Mouse (Mus musculus) testis, adult 2 months (tissue): ENCODE data around the gene Med6.

Experiments used
- CTCF ChIP-seq: fragments of 200-500 bp; IDR thresholded peaks from 2 replicates; pipeline ENCODE4 v1.5.1; 2012; ENCODE audit warnings: low read depth, mild to moderate bottlenecking, inconsistent platforms, low read length, moderate library complexity; ENCODE audit not compliant: control insufficient read depth, insufficient read depth, insufficient replicate concordance
- POLR2A ChIP-seq: fragments of 200-500 bp; IDR thresholded peaks from 2 replicates; pipeline ENCODE4 v1.6.1; 2012; ENCODE audit warnings: low read depth, mild to moderate bottlenecking, inconsistent platforms, low read length, moderate library complexity; ENCODE audit not compliant: control insufficient read depth

DNA sequence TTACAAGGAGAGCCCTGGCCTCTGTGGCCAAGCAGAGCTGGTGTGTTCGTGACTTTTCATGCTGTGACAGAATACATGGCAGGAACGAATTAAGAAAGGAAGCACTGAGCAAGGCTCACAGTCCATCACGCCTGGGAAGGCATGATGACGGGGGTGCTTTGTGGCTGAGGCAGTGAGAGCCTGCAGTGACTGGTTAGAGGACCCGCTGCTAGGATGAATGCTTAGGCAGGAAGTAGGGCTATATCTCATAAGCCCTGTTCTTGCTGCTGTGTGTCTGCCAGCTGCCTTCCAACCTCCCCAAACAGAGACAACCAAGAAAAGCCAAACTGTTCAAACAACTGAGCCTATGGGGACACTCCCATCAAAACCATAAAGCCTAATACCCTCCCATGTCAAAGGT is 45.8 kb upstream of the Med6 start:
- TF ChIP-seq POLR2A, result no peak
- TF ChIP-seq CTCF, result no peak
